Mouse (Mus musculus): ENCODE data around the gene Syt16.

Gene Syt16

GRCm38 (mm10) chr12:73997297-73998127, at the start of gene Syt16:
TSS of gene Syt16 (plus strand) at chr12:73997661.
- in situ Hi-C loops (cut with MseI, MboI): no loop called here

- in situ Hi-C loops (cut with MseI, MboI): no loop called here
Observed at GRCm38 (mm10) chr12:73948415-73948814, 49.0 kb upstream of the Syt16 start.

GRCm38 (mm10) chr12:73949318-73950058, 48.0 kb upstream of the Syt16 start:
- in situ Hi-C loops (cut with MseI, MboI): no loop called here

- in situ Hi-C loops (cut with MseI, MboI): no loop called here
Observed at GRCm38 (mm10) chr12:73952879-73953278, 44.6 kb upstream of the Syt16 start.

- in situ Hi-C loops (cut with MseI, MboI): no loop called here
Observed at GRCm38 (mm10) chr12:73953420-73954186, 43.9 kb upstream of the Syt16 start.

- in situ Hi-C loops (cut with MseI, MboI): no loop called here
Observed at GRCm38 (mm10) chr12:73954785-73955184, 42.7 kb upstream of the Syt16 start.

- in situ Hi-C loops (cut with MseI, MboI): no loop called here
Observed at GRCm38 (mm10) chr12:73957676-73958075, 39.8 kb upstream of the Syt16 start.

GRCm38 (mm10) chr12:73958830-73959229, 38.6 kb upstream of the Syt16 start:
- in situ Hi-C loops (cut with MseI, MboI): no loop called here

- in situ Hi-C loops (cut with MseI, MboI): no loop called here
Observed at GRCm38 (mm10) chr12:73964291-73965281, 32.9 kb upstream of the Syt16 start, which contains the start of gene Snapc1. TSS of gene Snapc1 (plus strand) at chr12:73964481.

- in situ Hi-C loops (cut with MseI, MboI): no loop called here
Observed at GRCm38 (mm10) chr12:73969142-73969541, 28.3 kb upstream of the Syt16 start.

- in situ Hi-C loops (cut with MseI, MboI): no loop called here
Observed at GRCm38 (mm10) chr12:73974584-73974983, 22.9 kb upstream of the Syt16 start.

GRCm38 (mm10) chr12:73978144-73978543, 19.3 kb upstream of the Syt16 start:
- in situ Hi-C loops (cut with MseI, MboI): no loop called here

- in situ Hi-C loops (cut with MseI, MboI): no loop called here
Observed at GRCm38 (mm10) chr12:73979667-73980066, 17.8 kb upstream of the Syt16 start.

- in situ Hi-C loops (cut with MseI, MboI): no loop called here
Observed at GRCm38 (mm10) chr12:73982533-73982932, 14.9 kb upstream of the Syt16 start.

GRCm38 (mm10) chr12:73986299-73986698, 11.2 kb upstream of the Syt16 start:
- in situ Hi-C loops (cut with MseI, MboI): no loop called here

GRCm38 (mm10) chr12:73988393-73989008, 9.0 kb upstream of the Syt16 start:
- in situ Hi-C loops (cut with MseI, MboI): no loop called here

GRCm38 (mm10) chr12:73989594-73989993, 7.9 kb upstream of the Syt16 start:
- in situ Hi-C loops (cut with MseI, MboI): no loop called here

GRCm38 (mm10) chr12:73996906-73997296, 560 bp upstream of the Syt16 start:
- in situ Hi-C loops (cut with MseI, MboI): no loop called here

- in situ Hi-C loops (cut with MseI, MboI): no loop called here
Observed at GRCm38 (mm10) chr12:73998128-73998456, 631 bp downstream of the Syt16 start.

- in situ Hi-C loops (cut with MseI, MboI): loop anchor here in 1 of 2 experiments (25.0 kb wide), 2 partner anchors 285 to 290 kb away; no protein-coding TSS in a partner anchor
Observed at GRCm38 (mm10) chr12:74002449-74002848, 5.0 kb downstream of the Syt16 start.
